Mouse (Mus musculus) forebrain, embryonic 15.5 days (tissue): ENCODE data around the gene 1700029P11Rik. TPM values are rescaled to one million over a fixed set of nuclear protein-coding genes. Genes with fewer than 3 reads are reported as not detected.
A peak's percentile ranks its signal among the peaks of the same experiment; 100 is the strongest.

Experiments used
- ATAC-seq: fragments of 200-750 bp; cut with Nextera tagmentation; replicated peaks from 2 replicates; pipeline ENCODE4 v1.8.0; 2017; ENCODE audit warnings: mild to moderate bottlenecking, moderate TSS enrichment, moderate library complexity
- H3K27ac ChIP-seq: fragments of 300-500 bp; sonication (generic); replicated peaks from 2 replicates; pipeline ENCODE4 v1.5.1; 2015; ENCODE audit warnings: mild to moderate bottlenecking, inconsistent platforms
- H3K27me3 ChIP-seq: fragments of 300-500 bp; sonication (generic); 2 replicates; pipeline ENCODE4 v1.6.1; 2015; ENCODE audit warnings: inconsistent platforms
- H3K36me3 ChIP-seq: fragments of 300-500 bp; sonication (generic); 2 replicates; pipeline ENCODE4 v1.6.1; 2015; ENCODE audit warnings: mild to moderate bottlenecking, inconsistent platforms
- H3K4me1 ChIP-seq: fragments of 300-500 bp; sonication (generic); 2 replicates; pipeline ENCODE4 v1.6.1; 2015; ENCODE audit warnings: inconsistent platforms
- H3K4me2 ChIP-seq: fragments of 300-500 bp; sonication (generic); replicated peaks from 2 replicates; pipeline ENCODE4 v1.6.1; 2015; ENCODE audit warnings: mild to moderate bottlenecking, inconsistent platforms
- H3K4me3 ChIP-seq: fragments of 300-500 bp; sonication (generic); 2 replicates; pipeline ENCODE4 v1.5.1; 2015; ENCODE audit warnings: mild to moderate bottlenecking, inconsistent platforms
- H3K9ac ChIP-seq: fragments of 300-500 bp; sonication (generic); replicated peaks from 2 replicates; pipeline ENCODE4 v1.6.1; 2015; ENCODE audit warnings: mild to moderate bottlenecking, inconsistent platforms
- H3K9me3 ChIP-seq: fragments of 300-500 bp; sonication (generic); 2 replicates; pipeline ENCODE4 v1.6.1; 2016; ENCODE audit warnings: inconsistent platforms
- WGBS: fragments of 180-500 bp; shearing (Covaris S2); methylation state at CpG from one replicate; pipeline ENCODE4 v1.1.7; 2015; ENCODE audit warnings: mixed read lengths; 5-methylcytosine and 5-hydroxymethylcytosine counted together
- polyA plus RNA-seq: library from polyadenylated mRNA; unstranded; fragments of >200 nt; fragmentation: Nextera tagmentation; extraction: Ambion mirVana; gene quantifications from 2 replicates; pipeline ENCODE4 v1.2.1, GENCODE M21; 2015

The 1700029P11Rik gene
- not detected in 2 replicates for polyA plus RNA-seq

DNA sequence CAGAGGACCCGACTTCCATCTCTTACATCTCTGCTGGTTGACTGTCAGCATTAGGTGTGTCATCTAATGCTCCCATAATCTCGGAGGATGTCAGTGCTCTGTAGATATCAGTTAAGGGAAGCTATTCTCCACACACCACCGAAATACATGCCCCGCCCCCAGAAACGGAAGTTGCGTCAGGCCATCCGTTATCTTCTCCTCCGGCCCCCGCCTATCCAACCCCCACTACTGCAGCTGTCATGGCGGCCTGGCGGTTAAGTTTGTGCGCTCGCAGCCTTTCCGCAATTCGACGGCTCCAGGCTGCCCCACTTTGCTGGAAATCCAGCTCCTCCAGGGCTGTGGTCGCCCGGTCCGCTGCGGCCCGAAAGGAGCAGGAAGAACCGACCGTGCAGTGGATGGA lies at the start of gene 1700029P11Rik:
TSS of gene 1700029P11Rik (plus strand) at position 220 of the 400 bp plus-strand sequence.
- peaks cover 5% of the 10 kb centered on the region; the same call in 1 of the 2 replicates for H3K4me1 ChIP-seq
- H3K4me2 ChIP-seq, result no peak within 1 kb of the TSS
- H3K4me3 ChIP-seq, result no peak within 1 kb of the TSS
- no peaks in the 10 kb centered on the region for H3K27me3 ChIP-seq
- H3K36me3 ChIP-seq, result no peaks in the 10 kb centered on the region
- WGBS, result 95% methylated on average over 23 of the region's 23 CpGs
- H3K27ac ChIP-seq, result no peak within 1 kb of the TSS
- no peak for ATAC-seq
- H3K9ac ChIP-seq, result no peak within 1 kb of the TSS
- H3K9me3 ChIP-seq, result no peaks in the 10 kb centered on the region

GRCm38 (mm10) chr15:81932951-81933470 lies 47.3 kb upstream of the 1700029P11Rik start:
- H3K27me3 ChIP-seq, result no peaks in the 10 kb centered on the region
- ATAC-seq, result no peak
- peak overlapping the region; percentile 64 for H3K27ac ChIP-seq
- H3K9ac ChIP-seq, result no peak overlapping the region
- no peaks in the 10 kb centered on the region for H3K9me3 ChIP-seq
- no peak overlapping the region for H3K4me2 ChIP-seq
- H3K4me3 ChIP-seq, result no peak overlapping the region
- 29% methylated on average over 12 of the region's 12 CpGs for WGBS
- H3K36me3 ChIP-seq, result no peaks in the 10 kb centered on the region
- H3K4me1 ChIP-seq, result peaks cover 24% of the 10 kb centered on the region

GRCm38 (mm10) chr15:81933986-81934385 lies 46.4 kb upstream of the 1700029P11Rik start:
- Histone ChIP-seq H3K4me2 (no peak overlapping the region), H3K36me3 (no peaks in the 10 kb centered on the region), H3K27ac (no peak overlapping the region), H3K4me1 (peaks cover 30% of the 10 kb centered on the region), H3K9ac (no peak overlapping the region), H3K4me3 (no peak overlapping the region), H3K27me3 (no peaks in the 10 kb centered on the region), H3K9me3 (no peaks in the 10 kb centered on the region)
- 81% methylated on average over 1 of the region's 1 CpGs for WGBS
- no peak for ATAC-seq

DNA sequence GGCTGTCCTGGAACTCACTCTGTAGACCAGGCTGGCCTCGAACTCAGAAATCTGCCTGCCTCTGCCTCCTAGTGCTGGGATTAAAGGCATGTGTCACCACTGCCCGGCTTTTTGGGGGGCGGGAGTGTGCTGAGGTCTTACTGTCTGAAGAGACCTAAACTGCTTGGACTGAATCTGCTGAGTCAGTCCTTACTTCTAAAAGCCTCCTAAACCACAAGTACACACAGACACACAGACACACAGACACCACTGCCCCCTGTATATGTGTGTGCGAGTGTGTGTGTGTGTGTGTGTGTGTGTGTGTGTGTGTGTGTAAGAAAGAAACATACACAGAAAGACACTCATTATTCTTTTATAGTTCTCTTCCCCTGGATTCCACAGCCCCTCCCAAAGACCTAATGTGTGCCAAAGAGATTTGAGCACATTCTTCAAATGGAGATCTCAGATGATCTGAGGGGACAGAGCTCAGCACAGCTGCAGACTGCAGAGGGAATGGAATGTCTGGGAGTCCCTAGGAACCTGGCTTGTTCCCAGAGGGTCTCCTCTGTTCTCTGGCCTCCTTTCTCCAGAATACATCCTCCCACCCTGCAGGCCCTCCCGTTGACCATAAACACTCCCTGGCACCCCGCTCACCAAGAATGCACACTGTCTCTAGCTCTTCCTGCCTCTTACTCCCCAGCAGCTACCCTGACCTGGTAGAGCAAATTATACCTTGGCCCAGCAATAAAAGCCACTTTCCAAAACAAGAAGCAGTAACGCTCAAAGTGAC lies 44.3 kb upstream of the 1700029P11Rik start:
- 61% methylated on average over 7 of the region's 7 CpGs for WGBS
- H3K4me2 ChIP-seq, result peak overlapping the region; percentile 79
- ATAC-seq, result peak; percentile 3; the same call in 1 of the 2 replicates
- no peaks in the 10 kb centered on the region for H3K9me3 ChIP-seq
- no peaks in the 10 kb centered on the region for H3K27me3 ChIP-seq
- peak overlapping the region; percentile 68 for H3K9ac ChIP-seq
- no peaks in the 10 kb centered on the region; the same call in 1 of the 2 replicates for H3K36me3 ChIP-seq
- peaks cover 37% of the 10 kb centered on the region for H3K4me1 ChIP-seq
- H3K4me3 ChIP-seq, result peak overlapping the region; percentile 57
- peak overlapping the region; percentile 85 for H3K27ac ChIP-seq

DNA sequence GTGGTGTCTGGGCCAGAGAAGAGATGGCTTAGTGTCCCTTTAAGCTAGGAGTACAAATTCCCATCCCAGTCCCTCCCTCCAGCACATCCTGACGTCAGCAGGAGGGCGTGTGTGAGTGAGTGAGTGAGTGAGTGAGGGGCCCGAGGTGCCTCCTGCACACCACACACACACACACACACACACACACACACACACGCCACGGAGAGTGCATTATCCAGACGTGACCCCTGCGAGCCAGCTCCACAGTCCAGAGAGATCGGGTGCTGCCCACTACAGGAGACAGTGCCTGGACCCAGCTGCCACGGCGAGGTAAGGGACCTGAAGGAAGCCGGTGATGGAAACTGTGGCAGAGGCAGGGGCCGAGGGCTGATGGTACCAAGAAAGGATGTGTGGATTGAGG lies 43.7 kb upstream of the 1700029P11Rik start, which contains the start of gene Csdc2:
TSS of gene Csdc2 (plus strand) at position 81 of the 400 bp plus-strand sequence.
- H3K9me3 ChIP-seq, result no peaks in the 10 kb centered on the region
- H3K4me2 ChIP-seq, result peak within 1 kb of the TSS; percentile 79
- no peaks in the 10 kb centered on the region for H3K27me3 ChIP-seq
- peak within 1 kb of the TSS; percentile 85 for H3K27ac ChIP-seq
- ATAC-seq, result peak; percentile 75
- peaks cover 37% of the 10 kb centered on the region for H3K4me1 ChIP-seq
- peak within 1 kb of the TSS; percentile 68 for H3K9ac ChIP-seq
- H3K4me3 ChIP-seq, result peak within 1 kb of the TSS; percentile 57
- no peaks in the 10 kb centered on the region; the same call in 1 of the 2 replicates for H3K36me3 ChIP-seq
- 1% methylated on average over 12 of the region's 12 CpGs for WGBS

DNA sequence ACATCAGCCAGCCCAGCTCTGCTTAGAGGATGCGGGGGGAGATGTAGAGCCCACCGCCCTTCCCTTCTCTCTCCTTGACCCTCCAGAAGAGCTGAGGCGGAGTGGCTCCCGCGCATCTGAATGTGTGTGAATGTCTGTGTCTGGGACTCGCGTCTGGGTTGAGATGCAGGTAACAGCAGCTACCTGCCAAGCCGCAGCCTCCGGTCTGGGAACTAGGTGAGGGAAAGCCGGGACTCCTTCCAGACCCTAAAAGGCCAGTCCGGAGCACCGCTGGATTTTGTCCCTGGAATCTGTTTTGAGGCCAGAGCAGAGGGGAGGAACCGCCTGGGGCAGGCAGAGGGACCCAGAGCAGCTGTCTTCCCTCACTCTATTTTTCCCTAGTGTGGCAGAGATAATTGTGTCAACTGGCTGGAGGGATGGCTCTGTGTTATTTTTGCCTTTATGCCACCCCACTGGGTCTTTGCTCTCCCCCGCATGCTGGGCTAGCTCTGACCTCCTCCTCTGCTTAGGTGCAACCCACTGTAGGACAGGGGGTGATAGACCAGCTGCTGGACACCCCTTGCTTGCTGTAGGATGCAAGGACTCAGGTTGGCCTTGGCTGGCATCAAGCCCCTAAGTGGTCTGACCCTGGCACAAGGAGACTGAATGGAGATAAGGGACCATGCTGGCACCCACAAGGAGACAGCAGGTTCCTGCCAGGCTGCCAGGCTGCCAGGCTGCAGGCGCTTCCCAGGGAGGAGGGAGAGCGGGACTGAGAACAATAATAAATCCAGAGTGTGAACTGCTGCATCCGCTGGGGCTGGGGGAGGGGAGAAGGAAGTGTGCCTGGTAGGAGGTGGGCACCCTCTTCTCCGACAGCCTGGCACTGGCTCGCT lies 43.0 kb upstream of the 1700029P11Rik start:
- peak; percentile 50 for ATAC-seq
- whole genome bisulfite sequencing, result 9% methylated on average over 19 of the region's 19 CpGs
- Histone ChIP-seq H3K4me1 (peaks cover 37% of the 10 kb centered on the region), H3K9me3 (no peaks in the 10 kb centered on the region), H3K9ac (peak overlapping the region; percentile 68), H3K36me3 (no peaks in the 10 kb centered on the region; the same call in 1 of the 2 replicates), H3K27ac (peak overlapping the region; percentile 85), H3K4me2 (peak overlapping the region; percentile 79), H3K27me3 (no peaks in the 10 kb centered on the region), H3K4me3 (peak overlapping the region; percentile 57)

- Histone ChIP-seq H3K9me3 (no peaks in the 10 kb centered on the region), H3K36me3 (no peaks in the 10 kb centered on the region; the same call in 1 of the 2 replicates), H3K4me3 (peak overlapping the region; percentile 57), H3K4me2 (peak overlapping the region; percentile 79), H3K27ac (peak overlapping the region; percentile 85), H3K4me1 (peaks cover 37% of the 10 kb centered on the region), H3K9ac (peak overlapping the region; percentile 68), H3K27me3 (no peaks in the 10 kb centered on the region)
- ATAC-seq, result 0 out of 2 replicates have a peak, but pooled peaks have one; percentile 33
- 22% methylated on average over 2 of the region's 2 CpGs for WGBS
Measured at GRCm38 (mm10) chr15:81938246-81938645, 42.1 kb upstream of the 1700029P11Rik start.

- Histone ChIP-seq H3K4me2 (no peak overlapping the region), H3K27ac (no peak overlapping the region), H3K9ac (no peak overlapping the region), H3K9me3 (no peaks in the 10 kb centered on the region), H3K4me1 (peaks cover 39% of the 10 kb centered on the region), H3K36me3 (no peaks in the 10 kb centered on the region; the same call in 1 of the 2 replicates), H3K4me3 (no peak overlapping the region), H3K27me3 (no peaks in the 10 kb centered on the region)
- 87% methylated on average over 10 of the region's 10 CpGs for WGBS
- no peak for ATAC-seq
Measured at GRCm38 (mm10) chr15:81939157-81939715, 41.1 kb upstream of the 1700029P11Rik start.

- Histone ChIP-seq H3K27ac (no peak overlapping the region), H3K4me1 (peaks cover 39% of the 10 kb centered on the region), H3K4me2 (no peak overlapping the region), H3K9me3 (no peaks in the 10 kb centered on the region), H3K9ac (no peak overlapping the region), H3K27me3 (no peaks in the 10 kb centered on the region), H3K4me3 (no peak overlapping the region), H3K36me3 (no peaks in the 10 kb centered on the region; the same call in 1 of the 2 replicates)
- ATAC-seq, result no peak
- WGBS, result 92% methylated on average over 4 of the region's 4 CpGs
Measured at GRCm38 (mm10) chr15:81939774-81940173, 40.6 kb upstream of the 1700029P11Rik start.

DNA sequence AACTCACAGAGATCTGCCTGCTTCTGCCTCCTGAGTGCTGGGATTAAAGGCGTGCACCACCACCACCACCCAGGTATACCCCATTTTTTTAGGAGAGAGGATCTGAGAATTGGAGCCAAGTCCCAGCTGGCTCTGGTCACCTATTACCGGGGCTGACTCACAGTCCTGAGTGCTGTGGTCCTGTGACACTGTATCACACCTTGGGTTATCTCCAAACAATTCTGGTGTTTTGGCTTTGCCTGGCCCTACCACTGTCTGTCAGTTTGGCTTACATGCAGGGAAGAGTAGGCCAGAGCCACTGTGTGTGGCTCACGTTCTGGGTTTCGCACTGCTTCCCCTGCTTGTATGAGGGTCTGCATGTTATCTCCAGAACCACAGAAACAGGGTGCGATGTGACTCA lies 40.1 kb upstream of the 1700029P11Rik start:
- no peak overlapping the region for H3K4me2 ChIP-seq
- WGBS, result 91% methylated on average over 5 of the region's 5 CpGs
- H3K9ac ChIP-seq, result no peak overlapping the region
- H3K4me1 ChIP-seq, result peaks cover 39% of the 10 kb centered on the region
- no peaks in the 10 kb centered on the region for H3K9me3 ChIP-seq
- no peaks in the 10 kb centered on the region; the same call in 1 of the 2 replicates for H3K36me3 ChIP-seq
- H3K27ac ChIP-seq, result no peak overlapping the region
- no peaks in the 10 kb centered on the region for H3K27me3 ChIP-seq
- no peak overlapping the region for H3K4me3 ChIP-seq
- no peak for ATAC-seq

DNA sequence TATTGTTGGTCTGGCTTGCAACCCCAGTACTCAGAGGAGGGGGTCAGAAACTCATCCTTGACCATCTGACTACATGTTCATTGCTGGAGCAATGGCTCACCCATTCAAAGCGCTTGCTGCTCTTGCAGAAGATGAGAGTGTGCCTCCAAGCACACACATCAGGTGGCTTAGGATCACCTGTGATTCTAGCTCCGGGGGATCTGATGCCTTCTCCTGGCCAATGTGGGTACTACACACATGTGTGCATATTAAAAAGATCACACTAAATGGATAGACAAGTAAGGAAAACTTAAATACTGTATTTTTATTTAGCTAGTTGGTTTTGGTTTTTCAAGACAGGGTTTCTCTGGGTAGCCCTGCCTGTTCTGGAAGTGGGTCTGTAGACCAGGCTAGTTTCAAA lies 39.3 kb upstream of the 1700029P11Rik start:
- Histone ChIP-seq H3K4me3 (no peak overlapping the region), H3K4me2 (no peak overlapping the region), H3K9me3 (no peaks in the 10 kb centered on the region), H3K9ac (no peak overlapping the region), H3K4me1 (peaks cover 39% of the 10 kb centered on the region), H3K36me3 (no peaks in the 10 kb centered on the region; the same call in 1 of the 2 replicates), H3K27ac (no peak overlapping the region), H3K27me3 (no peaks in the 10 kb centered on the region)
- ATAC-seq, result no peak
- WGBS, result 93% methylated on average over 2 of the region's 2 CpGs
